Mouse (Mus musculus) spleen, adult 18-20 months (tissue): Measurements from ENCODE around the gene Zscan26.
"Not testable (repeated sequence)": the region's sequence is repeated elsewhere in the genome, so short reads cannot be mapped to it uniquely, and the experiment has no call there.

ENCODE experiments used
- DNase-seq, 2 experiments: peaks; one replicate each; pipeline ENCODE4 v3.0.0; 2022; ENCODE audit warnings: mixed read lengths in 2 of 2

Gene Zscan26

DNA sequence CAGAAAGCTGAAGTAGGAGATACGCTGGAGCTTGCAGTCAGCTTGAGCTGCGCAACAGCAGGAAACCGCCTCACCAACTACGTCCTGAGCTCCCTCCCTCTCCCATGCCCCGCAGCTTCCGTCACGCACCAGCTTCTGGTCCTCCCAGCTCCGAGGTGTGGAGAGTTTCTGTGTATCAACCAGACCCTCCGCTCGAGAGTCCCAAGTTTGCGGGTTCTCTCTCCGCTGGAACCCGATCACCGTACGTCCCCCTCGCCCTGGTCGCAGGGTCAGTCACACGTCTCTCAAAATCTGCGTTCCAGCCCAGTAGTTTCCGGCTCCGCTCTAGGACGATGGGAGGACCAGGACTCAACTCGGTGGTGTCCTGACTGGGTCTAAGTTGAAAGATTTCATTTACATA, at the start of gene Zscan26:
TSS of gene Zscan26 (minus strand) at position 282 of the 400 bp plus-strand sequence.
- DNase-seq = peak; percentile 59 to 76

DNA sequence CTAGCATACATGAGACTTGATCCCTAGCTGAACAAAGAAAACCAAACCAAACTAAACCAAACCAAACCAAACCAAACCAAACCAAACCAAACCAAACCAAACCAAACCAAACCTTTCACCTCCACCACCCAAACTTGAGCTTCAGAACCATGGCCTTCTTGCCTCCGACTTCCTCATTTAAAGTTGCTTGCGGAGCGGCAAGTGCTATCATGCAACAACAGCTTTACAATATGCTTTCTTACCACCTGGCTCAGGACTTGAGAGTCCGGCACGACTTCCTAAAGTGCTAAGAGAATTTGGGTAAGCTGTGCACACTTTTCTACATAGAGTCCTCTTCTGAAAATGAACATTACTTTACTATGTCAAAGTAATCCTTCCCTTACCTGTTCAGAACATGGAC, 48.8 kb upstream of the Zscan26 start:
- no peak for DNase-seq

DNA sequence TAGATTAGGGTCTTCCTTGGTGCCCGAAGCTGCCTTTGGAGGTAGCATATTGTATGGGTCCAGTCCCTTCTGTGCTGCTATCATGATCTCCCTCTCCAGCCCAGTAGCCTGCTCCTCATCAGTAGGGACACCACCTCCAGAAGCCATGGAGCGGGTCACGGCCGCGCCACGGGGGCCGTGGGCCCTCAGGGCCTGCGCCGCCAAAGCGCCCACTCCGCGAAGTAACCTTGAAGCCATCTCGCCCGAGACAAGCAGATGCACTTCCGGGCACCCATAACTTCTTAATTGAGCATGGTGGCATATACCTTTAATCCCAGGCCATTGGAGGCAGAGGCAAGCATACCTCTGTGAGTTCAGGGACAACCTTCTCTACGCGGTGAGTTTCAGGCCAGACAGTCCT, 47.7 kb upstream of the Zscan26 start, which contains the start of gene Gm11273:
TSS of gene Gm11273 (minus strand) at position 237 of the 400 bp plus-strand sequence.
- not testable (repeated sequence) for DNase-seq

DNA sequence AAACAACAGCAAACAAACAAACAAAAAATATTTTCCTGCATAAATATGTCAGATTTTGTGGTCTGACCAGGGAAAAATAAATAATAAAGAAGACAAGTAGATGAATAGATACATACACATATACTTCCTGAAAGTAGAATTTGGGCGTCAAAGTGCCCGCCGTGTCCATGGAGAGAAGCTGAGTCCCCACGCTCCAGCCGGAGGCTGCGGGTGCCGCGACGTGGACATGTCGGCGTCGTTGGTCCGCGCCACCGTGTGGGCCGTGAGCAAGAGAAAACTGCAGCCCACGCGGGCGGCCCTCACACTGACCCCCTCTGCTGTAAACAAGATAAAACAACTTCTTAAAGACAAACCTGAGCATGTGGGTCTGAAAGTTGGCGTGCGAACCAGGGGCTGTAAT, 41.5 kb upstream of the Zscan26 start, which contains the start of gene AK157302:
TSS of gene AK157302 (plus strand) at position 144 of the 400 bp plus-strand sequence.
- DNase-seq = peak in 1 of 2 experiments; percentile 6

DNA sequence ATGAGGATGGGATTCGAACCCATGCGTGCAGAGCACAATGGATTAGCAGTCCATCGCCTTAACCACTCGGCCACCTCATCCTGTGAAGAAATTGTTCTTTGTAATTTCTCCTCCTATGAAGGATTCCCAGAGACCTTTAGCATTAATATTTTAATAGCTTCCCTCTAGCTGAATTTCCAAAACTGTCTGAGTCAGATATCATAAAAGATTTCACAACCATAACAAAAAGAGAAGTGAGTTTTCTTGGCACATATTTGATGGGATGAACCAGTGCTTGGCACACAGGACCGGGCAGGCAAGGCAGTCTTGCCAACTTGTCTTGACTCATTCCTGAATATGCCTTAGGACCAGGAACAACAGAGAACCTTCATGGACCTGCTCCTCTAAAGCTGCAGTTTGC, 39.3 kb upstream of the Zscan26 start:
- no peak for DNase-seq

DNA sequence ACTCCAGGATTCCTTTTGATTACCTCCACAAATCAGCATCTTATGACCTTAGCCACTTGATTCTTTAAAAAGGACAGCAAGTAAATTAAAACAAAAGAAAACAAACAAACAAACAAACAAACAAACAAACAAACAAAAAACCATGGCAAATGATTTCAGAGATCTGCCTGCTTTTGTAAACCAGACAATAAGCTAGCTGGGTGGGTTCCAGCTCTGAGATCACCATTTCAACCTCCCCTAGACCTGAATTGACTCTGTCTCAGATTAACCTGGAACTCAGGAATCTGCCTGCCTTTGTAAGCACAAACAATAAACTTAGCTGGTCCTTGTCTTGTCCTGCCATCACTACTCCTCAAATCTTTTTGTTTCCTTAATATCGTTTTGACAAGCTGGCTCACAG, 33.4 kb upstream of the Zscan26 start:
- no peak for DNase-seq

DNA sequence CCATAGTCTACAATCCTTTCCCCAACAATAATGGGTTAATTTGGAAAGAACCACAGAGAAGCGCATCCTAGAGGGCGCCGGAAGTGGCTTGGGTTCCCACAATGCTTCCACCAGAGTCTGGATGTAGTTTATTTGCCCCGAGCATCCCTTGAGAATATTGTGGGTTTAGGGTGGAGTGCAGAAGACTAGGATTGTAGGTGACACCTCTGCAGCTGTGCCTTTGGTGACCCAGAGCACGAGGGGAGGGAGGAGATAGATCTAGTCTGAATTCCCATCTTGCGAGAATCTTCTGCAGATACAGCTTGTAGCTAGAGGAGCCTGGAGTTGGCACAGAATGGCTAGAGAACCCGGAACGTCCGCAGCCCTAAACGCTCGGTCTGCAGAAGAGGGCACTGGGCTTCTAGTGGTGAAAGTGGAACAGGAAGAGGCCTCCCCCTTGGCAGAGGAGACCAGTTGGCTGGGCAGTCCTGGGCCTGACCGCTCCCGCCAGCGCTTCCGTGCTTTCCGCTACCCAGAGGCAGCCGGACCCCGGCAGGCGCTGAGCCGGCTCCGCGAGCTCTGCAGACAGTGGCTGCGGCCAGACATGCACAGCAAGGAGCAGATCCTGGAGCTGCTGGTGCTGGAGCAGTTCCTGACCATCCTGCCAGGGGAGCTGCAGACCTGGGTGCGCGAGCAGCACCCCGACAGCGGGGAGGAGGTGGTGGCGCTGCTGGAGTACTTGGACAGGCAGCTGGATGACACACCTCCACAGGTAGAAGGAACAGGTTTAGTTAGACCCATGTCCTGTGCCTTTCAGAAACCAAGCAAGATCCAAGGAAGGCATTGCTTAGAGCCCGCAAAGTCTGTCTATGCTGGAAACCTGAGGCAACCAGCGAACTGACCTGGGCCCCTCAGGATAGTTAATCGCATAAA, 25.5 kb upstream of the Zscan26 start, which contains the start of the genes Zkscan4 and Gm10065:
TSS of gene Zkscan4 (plus strand) at position 149 of the 912 bp plus-strand sequence.
TSS of gene Gm10065 (minus strand) at position 683 of the 912 bp plus-strand sequence.
- DNase-seq = peak in 1 of 2 experiments; percentile 2

DNA sequence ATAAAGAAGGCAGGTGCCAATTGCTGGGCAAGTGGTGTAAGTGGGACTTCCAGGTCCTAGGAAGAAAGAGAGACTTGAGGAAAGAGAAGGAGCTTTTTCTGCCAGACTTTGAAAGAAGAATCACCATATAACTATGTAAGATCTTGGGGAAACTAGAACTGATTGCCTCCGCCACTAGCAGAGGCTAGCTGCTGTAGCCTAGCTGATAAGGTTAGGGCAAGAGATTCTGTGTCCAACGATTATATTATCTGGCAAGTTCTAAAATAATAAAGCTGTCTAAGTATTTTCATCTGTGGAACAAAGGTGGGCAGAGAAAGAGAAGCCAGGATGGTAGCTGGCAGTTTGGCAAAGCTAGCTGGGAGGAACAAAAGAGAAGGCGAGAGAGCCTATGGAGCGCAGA, 18.9 kb upstream of the Zscan26 start:
- DNase-seq = no peak

DNA sequence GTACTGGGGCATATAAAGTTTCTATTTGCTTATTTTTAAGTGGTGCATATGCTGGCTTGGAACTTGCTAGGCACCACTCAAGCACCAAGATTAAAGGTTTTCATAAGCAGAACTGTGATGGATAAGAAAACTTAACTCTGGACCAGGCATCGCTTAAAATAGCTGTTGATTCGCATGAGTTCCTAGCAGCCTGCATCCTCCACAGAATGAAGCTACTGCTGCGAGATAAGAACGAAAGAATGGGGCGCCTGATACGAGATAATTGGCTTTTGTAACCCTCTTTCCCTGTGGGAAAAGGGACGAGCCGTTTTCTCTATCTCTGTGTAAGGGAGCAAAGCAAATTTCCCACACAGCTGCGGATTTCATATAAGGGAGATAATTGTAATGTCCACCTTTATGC, 15.6 kb upstream of the Zscan26 start:
- no peak for DNase-seq

DNA sequence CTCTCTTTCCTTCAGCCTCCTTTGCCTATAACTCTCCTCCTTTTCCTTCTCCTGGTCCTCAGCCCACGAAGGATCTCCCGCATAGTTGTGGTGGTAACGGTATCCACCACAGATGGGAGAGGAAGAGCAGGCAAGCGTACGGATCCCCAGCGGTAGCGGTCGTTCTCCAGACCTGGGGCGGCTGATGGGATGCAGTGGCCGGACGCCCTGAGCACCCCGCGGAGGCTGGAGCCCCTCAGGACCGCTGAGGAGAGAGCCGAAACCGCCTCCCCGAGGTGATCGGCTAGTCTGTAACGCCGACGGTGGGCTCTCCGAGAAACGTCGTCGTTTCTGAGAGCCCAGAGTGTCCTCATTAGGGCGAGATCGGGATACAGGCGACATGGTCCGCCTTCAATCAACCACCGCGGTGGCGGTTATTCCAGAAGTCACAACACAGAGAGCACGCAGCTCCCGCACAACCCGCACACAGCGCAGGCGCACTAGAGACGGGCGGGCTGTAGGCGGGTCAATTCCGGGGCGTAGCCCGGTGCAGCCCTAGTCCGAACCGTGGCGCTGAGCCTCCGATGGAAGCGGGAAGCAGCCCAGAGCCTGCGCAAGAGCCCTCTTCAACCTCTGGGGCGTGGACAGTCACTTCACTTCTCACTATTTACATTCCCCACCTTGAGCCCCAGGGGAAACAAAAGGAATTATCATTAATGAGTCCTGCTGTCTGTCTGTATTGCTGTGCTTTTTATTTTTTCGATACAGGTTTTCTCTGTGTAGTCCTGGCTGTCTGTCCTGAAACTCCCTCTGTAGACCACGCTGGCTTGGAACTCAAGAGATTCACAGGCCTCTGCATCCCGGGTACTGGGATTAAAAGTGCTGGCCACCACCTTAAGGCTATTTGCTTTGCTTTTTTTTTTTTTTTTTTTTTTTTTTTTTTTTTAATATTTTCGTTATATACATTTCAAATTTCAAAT, 14.8 kb upstream of the Zscan26 start, which contains the start of gene Nkapl:
TSS of gene Nkapl (minus strand) at position 449 of the 959 bp plus-strand sequence.
- DNase-seq = peak; percentile 45 to 64

DNA sequence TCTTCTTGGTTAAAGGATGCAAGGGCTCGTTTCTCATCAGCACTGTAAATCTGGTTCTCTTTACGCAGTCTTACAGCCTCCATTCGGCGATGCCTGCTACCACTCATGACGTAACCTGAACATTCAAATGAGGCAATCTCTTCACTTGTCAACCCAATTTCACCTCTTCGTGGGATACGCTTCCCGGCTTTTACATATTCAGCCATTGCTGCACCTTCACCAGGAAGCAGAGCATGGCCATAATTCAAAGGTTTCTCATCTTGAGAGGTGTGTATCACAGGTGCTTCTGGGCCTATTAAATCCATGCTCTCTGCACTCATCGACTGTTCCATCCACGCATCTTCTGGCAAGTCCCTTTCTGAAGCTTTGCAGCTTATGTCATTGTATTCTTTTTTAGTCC, 13.8 kb upstream of the Zscan26 start:
- no peak for DNase-seq

DNA sequence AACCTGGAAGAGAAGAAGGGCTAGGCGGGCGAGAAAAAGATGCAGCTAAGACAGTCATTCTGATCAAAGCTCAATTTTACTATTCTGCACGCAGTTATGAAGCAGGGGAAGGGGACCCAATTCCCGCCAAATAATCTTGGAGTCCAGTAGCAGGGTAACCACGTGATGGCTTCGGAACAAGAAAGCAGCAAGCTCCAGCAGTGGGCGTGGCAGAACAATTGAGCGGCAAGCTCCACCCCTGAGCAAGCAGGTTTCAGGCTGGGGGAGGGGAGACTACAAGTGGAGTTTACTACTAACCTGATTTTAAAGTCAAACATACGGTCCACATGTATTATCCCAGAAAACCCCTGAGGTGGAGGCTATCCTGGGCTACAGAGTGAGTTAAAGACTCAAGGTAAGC, 9.0 kb upstream of the Zscan26 start:
- DNase-seq = not testable (repeated sequence)

DNA sequence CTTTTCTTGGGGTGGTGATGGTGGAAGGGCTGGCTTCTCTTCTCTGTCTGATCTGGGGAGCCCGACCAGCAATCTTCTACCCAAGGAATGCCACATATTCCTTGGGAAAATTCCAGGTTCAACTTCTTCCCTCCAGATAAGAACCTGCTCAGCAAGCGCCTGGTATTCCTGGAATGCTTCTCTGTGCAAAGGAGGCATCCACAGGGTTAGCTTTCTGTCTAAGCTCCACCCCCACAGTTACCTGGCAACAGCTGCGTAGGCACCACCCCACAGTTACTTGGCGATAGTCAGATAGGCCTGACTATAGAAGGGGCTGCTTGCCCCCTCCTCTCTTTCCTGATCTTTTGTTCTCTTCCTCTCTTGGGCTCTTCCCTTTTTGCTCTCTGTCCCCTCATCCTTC, 2.8 kb upstream of the Zscan26 start:
- no peak for DNase-seq

DNA sequence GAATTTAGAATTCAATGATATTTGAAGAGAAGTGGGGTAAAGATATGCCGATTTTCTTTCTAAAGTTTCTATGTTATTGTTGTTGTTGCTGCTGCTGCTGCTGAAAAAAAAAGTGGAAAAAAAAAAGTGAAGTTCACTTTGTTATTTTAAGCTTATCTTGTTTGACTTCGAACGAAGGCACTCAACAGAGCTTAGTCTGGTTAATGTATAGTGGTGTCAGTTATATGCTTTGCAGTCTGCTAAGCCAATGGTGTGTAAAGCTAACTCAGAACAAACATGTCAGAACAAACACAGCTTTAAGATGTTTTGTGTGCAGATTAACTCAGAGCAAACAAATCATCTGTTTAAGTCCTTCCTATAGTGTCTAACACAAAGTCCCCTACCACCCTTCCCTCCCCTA, 603 bp upstream of the Zscan26 start:
- DNase-seq = no peak

DNA sequence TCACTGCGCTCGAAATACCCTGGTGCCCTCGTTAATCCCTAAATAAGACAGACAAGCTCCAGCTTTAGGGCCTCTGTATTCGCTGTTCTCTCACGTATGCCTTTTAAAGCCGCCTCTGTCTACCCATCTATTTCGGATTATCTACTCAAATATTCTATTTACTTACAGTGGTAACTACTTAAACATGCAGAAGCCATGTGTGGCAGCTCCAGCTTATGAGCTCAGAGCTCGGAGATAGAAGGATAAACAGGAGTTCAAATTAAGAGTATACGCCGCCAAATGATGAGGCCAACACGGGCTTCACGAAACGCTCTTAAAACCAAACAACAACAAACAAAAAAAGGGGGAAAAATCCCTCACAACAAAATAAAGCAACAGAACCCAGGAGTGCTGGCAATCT, 488 bp downstream of the Zscan26 start:
- no peak for DNase-seq

DNA sequence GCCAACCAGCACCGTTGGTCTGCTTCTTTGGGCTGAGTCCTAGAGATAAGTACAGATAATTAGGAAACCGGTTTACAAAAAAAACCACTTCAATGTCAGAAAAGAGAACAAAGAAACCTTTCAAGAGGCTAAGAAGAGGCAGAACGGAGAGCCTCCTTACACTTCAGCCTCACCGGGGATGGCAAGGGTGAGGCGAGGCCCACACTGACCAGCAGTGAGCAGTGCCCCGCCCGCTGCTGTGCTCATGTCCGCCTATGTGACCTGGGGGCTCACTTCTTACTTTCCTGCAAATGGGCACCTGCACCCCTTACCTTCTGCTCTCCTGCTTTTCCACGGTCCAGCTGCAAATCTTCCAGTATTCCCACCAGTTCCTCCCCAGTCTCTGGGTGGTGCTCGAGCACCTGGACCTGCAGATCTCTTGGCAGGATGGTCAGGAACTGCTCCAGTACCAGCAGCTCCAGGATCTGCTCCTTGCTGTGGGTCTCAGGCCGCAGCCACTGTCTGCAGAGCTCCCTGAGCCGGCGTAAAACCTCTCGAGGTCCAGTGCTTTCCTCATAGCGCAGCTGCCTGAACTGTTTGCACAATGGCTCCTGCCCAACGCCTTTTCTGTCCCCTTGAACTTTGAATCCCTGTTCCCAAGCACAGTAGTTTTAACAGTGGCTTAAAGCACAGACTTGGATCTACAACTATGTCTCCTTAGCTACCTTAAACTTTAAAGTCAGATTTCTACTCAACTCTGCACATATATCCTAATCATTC, 5.5 kb downstream of the Zscan26 start:
- no peak for DNase-seq

DNA sequence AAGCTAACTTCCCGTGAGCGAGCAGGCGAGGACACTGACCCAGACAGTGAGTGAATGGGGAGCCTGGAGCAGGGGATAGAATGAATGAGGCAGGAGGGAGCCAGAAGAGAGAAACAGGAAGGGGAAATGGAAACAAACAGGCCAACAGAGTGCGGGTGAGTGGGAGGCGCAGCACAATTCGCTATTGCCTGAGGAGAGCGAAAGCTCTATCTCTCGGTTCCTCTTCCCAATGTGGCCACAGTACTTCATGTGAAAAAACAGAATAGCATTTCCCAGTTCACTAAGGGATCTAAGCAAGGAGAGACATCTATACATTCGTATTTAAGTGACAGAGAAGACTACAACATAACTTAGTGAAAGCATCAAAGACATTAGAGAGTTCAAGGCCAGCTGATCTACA, 6.7 kb downstream of the Zscan26 start:
- DNase-seq = no peak

DNA sequence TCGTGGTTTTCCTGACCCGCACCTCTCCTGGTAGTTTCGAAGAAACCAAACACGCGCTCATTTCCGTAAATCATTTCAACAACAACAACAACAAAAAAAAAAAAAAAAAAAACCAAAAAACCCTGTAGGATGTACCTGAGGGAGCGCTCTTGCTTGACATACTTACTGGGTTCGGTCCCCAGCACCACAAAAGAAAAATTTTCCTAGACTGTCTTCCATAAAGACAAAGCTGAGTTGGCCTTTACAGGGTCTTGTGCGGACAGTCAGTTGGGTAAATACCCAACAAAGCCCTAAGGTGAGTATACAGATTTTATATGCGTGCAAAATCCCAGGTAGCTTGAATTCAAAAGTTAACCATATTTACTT, 12.3 kb downstream of the Zscan26 start:
- DNase-seq = no peak

DNA sequence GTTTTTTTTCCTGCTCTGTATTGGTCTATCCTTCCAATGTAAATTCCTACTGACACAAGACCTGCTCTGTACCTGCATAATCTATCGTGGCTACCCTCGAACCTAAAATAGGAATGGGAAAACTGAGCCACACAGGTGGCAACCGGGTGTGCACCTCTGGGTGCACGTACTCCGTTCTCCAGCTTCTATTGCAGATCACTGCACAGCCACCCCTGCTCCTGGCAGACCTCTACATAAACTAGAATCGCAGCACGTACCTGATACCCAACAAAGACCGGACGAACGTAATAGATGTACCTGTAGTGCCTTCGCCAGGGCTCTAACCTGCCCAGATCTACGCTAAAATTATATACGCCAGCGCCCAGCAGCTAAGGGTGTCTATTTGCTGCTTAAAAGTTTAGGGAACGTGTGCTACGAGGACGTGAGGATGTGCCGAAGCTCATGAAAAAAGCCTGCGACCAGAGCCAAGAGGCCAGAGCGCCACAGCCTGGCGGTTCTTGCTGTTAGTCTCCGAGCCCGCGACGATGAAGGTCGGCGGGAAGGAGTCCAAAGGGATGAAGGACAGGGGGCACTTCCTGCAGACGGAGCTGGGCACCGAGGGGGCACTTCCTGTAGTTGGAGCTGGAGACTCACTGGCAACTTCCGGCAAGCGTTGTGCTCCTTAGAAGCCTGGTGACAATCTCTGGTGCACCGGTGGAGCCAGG, 12.9 kb downstream of the Zscan26 start, which contains the start of gene Pgbd1:
TSS of gene Pgbd1 (minus strand) at position 556 of the 704 bp plus-strand sequence.
- peak; percentile 20 to 46 for DNase-seq

DNA sequence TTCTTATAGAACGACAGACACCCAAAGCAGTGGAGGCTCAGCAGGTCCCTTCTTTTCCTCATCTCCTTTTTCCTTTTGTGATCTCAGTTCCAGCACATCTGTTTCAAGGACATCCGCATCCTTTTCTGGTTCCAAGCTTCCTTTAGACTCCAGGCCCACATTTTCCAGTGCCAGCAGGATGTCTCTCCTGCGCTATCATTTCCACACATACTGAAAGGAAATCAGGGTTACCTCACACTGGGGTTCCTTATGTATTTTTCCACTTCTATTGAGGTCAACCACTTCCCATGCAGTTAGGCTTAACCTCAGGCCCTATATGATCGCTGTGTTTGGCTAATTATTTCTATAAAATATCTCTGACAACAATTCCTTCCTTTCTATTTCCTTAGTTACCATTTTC, 18.1 kb downstream of the Zscan26 start:
- DNase-seq = no peak

DNA sequence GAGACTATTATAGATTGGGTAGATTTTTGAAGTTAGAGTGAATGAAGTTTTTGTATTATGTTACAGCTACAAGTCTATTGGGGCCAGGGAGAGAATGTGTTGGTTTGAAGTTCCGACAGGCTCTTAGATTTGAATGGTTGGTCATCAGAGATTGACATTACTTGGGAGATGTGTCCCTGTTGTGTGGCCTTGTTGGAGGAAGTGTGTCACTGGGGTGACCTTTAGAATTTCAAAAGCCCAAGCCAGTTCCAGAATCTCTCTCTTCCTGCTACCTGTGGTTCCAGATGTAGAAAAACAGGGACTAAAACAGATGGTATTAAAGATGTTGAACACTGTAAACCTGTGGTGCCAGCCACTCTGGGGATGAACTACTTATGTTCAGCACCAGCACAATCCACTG, 25.9 kb downstream of the Zscan26 start:
- DNase-seq = no peak

DNA sequence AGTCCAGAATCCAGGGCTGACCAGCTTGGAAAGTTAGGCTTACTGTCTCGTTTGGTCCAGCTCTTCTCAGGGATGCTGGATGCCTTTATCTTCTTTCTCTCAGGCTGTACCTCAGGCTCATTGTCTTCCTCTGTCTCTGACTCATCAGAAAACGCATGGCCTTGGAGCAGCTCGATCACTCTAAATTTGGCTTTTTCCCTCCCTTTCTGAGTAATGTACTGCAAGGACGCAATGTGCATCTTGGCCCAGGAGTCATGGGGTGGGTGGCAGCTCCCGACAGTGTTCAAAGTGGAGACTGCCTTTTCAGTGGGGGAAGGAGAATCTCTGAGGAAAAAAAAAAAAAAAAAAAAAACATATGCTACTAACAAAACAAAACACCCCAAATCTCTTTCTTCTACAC, 30.2 kb downstream of the Zscan26 start:
- no peak for DNase-seq
